Mouse (Mus musculus): ENCODE measurements around the gene Dis3l2. TPM values are rescaled to one million over a fixed set of nuclear protein-coding genes. Genes with fewer than 3 reads are reported as not detected.

Gene Dis3l2
- total RNA-seq, 2 experiments from 2014 or later, result 23.0 to 26.2 TPM

- DNase-seq, result no peak
Observed at GRCm38 (mm10) chr1:86733160-86733821, 29.7 kb downstream of the Dis3l2 start.

- no peak for DNase-seq
Observed at GRCm38 (mm10) chr1:86736414-86736813, 32.8 kb downstream of the Dis3l2 start.

- no peak for DNase-seq
Observed at GRCm38 (mm10) chr1:86742896-86743295, 39.3 kb downstream of the Dis3l2 start.

GRCm38 (mm10) chr1:86747034-86747433, 43.4 kb downstream of the Dis3l2 start:
- no peak for DNase-seq

- DNase-seq, result no peak
Observed at GRCm38 (mm10) chr1:86750094-86750493, 46.5 kb downstream of the Dis3l2 start.

- DNase-seq, result no peak
Observed at GRCm38 (mm10) chr1:86753416-86753815, 49.8 kb downstream of the Dis3l2 start.

DNA sequence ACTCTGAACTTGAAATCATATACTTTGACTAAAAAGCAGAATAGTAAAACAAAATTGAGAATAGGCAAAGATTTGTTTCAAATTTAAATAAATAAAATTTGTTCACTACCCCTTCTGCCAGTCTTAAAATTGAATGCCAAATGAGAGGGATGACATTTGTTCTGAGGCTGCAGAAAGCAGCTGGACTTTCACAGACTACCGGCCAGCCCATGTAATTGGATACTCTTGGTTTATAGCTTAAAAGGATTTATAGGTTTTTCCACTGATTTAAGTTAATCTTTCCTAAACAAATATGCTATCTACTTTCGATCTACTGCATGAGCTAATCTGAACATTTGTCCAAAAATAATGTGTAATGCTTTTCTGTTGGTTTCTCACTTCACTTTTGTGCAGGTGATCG, 50.7 kb downstream of the Dis3l2 start:
- DNase-seq, result no peak

GRCm38 (mm10) chr1:86758091-86758490, 54.5 kb downstream of the Dis3l2 start:
- no peak for DNase-seq

GRCm38 (mm10) chr1:86762161-86762560, 58.6 kb downstream of the Dis3l2 start:
- no peak for DNase-seq

DNA sequence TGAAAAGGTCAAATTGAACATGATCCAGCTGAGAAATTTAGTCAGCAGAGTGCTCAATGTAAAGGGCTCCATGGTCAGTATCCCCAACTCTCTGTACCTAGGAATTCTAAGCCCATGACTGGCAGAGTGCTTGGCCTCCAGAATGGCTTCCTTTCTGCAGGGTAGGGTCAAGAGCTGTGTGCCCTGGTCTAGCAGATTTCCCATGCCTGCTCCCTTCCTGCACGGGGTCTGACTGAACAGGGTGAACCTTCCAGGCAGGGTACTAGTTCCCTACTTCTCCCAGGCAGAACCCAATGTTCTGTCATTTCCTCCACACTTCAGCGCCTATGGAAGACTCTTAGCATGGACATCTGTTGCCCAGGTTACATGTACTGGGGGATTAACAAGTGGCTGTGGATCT, 97.6 kb downstream of the Dis3l2 start:
- DNase-seq, result no peak

DNA sequence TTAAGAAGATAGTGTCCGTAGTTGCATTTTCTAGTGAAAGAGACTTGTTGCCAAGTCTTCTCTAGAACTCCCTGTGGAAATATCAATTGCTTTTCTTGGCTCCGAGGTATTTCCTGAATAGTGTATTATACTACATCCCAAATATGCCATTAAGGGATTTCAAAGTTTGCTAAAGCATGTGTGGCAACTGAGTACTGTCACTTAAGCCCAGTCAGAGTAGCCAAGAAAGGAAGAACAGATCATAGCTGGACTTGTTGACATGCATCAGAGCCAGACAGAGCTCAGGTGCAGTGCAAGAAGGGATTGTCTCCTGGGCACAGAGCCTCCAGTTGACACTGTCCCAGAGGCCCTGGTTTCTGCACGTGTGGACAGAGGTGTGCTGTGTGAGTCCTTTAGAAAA, 108.1 kb downstream of the Dis3l2 start:
- no peak for DNase-seq

- DNase-seq, result no peak
Observed at GRCm38 (mm10) chr1:86822266-86822665, 118.7 kb downstream of the Dis3l2 start.

- DNase-seq, result no peak
Observed at GRCm38 (mm10) chr1:86834351-86834987, 130.9 kb downstream of the Dis3l2 start.

DNA sequence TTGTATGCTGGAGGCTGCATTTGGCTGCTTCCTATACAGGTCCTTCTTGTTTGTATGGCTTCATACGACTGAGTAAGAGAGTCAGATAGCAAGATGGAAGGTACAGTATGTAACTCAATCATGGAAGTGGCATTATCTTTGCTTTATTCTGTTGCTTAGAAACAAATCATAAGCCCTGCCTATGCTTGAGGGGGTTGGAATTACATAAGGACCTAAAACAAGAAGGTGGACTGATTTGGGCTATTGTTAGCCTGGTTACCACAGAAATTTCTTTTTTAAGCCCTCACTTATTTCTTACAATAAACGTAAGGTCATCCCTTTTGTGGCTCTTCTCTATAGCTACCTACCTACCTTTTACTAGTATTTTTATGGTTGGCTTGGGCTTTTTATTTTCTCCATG, 131.4 kb downstream of the Dis3l2 start:
- DNase-seq, result no peak

DNA sequence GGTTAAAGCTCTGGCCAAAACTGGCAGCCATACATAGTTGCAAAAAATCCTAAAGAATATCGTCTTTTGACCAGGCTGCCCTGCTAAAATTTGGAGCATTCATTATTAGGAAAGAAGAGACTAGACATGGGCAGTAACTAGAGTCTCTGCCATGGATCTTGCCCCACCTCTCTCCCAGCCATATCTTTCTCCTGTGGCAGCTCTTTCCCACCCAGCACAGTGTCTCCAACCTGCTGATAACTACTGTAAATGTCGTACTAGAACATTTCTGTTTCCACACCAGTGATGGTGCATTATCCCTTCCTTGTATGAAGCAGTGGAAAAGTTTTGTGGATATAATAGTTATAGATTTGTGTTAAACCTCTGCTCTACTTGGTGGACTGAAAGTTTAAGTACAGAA, 147.1 kb downstream of the Dis3l2 start:
- DNase-seq, result no peak

DNA sequence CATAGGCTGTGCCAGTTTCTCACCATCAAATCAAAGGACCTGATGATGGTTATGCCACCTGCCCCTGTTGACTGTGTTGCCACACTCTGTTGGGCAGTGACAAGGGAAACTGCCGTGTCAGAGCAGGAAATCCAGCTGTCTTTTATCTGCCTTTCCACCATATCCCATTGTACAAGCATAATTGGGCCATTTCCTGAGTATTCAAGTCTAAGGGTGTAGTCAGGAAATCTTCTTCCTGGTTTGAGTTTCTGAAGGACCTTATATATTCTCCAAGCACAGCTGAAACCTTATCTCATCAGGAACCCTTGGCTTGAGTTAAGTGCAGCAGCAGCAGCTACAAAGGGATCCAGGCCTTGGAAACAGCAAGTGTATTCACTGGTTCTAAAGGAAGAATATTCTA, 155.3 kb downstream of the Dis3l2 start:
- no peak for DNase-seq

DNA sequence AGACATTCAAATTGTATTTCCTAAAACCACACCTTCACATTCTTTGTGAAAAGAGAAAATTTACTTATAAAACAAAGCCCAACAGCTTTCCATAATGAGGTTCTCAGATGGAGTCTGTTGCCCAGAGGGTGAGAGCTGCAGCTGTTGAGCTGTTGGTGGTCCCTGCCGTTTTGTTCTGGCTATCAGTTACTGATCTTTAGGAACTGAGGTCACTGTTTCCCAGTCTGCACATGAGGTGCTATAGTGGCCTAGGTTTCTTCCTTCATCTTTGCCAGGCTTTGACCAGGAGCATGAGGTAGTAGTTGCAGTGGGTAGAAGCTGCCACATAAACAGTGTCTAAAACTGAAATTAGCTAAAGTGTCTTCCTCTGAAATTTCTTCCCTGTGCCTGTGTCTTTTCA, 155.8 kb downstream of the Dis3l2 start:
- no peak for DNase-seq

DNA sequence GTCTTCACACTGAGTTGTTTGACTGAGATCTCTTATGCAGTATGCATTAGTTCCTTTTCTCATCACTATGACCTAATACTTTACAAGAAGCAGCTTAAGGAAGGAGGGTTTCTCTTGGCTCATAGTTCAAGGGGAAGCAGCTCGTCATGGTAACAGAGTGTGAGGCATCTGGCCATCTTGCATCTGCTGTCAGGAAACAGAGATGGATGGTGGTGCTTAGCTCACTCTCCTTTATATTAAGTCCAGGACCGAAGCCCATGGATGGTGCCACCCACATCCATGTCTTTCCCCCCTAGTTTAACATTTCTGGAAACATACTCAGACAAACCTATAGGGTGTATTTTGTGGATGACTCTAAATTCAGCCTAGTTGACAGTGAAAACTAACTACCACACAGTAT, 170.1 kb downstream of the Dis3l2 start:
- no peak for DNase-seq

DNA sequence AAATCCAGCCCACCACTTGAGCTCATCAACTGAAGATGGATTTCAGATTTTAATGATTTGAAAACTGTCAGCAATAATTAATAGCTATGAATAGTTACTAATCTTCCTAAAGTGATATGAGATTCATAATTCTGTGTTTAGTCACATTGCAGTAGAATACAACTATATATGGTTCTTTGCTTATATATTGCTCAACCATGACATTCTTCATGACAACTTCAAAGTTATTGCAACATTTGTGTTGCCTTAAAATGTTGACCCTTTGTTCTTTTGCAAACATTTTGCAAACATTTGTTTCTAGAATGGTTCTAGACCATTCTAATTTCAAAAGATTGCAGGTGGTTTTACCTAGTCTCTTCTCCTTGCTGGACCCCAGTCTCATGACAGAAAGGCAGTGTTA, 175.1 kb downstream of the Dis3l2 start:
- DNase-seq, result no peak

GRCm38 (mm10) chr1:86879547-86879946, 175.9 kb downstream of the Dis3l2 start:
- no peak for DNase-seq

- no peak for DNase-seq
Observed at GRCm38 (mm10) chr1:86887060-86887459, 183.5 kb downstream of the Dis3l2 start.

DNA sequence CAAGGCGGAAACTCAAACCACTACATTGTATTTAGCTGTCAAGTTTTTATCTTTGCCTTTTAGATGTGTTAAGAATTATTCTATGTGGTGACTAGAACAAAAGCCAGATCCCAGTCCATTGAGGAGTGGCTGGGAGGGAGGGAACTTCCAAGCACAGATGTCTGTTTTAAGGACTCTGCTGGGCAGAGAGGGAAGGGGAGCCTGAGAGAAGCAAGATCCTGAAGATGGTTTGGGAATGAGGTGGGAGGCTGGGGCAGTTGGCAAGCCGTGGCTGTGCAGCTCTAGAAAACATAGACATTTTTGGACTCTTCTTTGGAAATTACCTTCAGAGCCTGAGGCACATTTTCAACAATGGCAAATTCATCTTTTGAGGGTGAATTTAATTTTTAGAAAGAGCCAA, 208.9 kb downstream of the Dis3l2 start:
- DNase-seq, result no peak

DNA sequence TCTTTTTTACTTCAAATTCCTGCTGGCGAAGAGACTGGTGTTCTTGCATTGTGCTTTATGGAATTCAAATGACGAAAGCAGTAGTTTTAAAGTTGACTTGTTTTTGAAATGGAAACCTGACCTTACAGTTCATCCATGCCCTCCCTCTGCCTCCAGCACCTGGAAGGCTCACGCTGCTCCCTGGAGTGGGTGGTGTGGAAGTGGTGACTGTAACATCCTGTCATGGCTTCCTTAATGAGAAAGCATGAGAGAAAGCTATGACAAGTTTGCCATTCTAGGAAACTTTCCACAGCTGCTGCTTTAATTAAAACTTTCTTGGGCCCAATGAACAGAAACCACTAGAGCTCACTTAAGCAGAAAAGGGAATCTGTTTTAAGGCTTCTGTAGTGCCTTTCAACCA, 210.3 kb downstream of the Dis3l2 start:
- no peak for DNase-seq

DNA sequence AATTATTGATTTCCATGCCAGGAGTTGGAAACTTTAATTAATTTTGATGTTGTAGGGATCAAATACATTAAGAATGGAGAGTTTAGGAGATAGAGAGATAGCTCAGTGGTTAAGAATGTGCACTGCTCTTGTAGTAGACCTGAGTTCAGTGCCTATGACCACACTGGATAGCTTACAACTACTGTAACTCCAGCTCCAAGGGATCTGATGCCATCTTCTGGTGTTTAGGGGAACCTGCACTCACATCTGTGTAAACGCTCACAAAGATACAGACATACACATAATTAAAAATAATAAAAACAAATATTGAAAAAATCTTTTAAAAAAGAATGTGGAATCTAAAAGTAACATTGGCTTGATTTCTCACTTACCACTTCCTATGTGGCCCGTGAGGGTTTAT, 211.1 kb downstream of the Dis3l2 start:
- DNase-seq, result no peak
